Mouse (Mus musculus) hindbrain, embryonic 15.5 days (tissue): ENCODE measurements around the gene Grm1. TPM values are rescaled to one million over a fixed set of nuclear protein-coding genes. Genes with fewer than 3 reads are reported as not detected.
A peak's percentile ranks its signal among the peaks of the same experiment; 100 is the strongest.
"Not testable (repeated sequence)": the region's sequence is repeated elsewhere in the genome, so short reads cannot be mapped to it uniquely, and the experiment has no call there.

Source experiments
- ATAC-seq: fragments of 200-750 bp; cut with Nextera tagmentation; 2 replicates; pipeline ENCODE4 v1.8.0; 2017; ENCODE audit warnings: low read depth, moderate number of reproducible peaks, moderate TSS enrichment; ENCODE audit not compliant: low FRiP score
- H3K27ac ChIP-seq: fragments of 300-500 bp; sonication (generic); replicated peaks from 2 replicates; pipeline ENCODE4 v1.5.1; 2015; ENCODE audit warnings: mild to moderate bottlenecking, inconsistent platforms
- H3K27me3 ChIP-seq: fragments of 300-500 bp; sonication (generic); 2 replicates; pipeline ENCODE4 v1.6.1; 2015; ENCODE audit warnings: control low read depth, inconsistent platforms
- H3K36me3 ChIP-seq: fragments of 300-500 bp; sonication (generic); 2 replicates; pipeline ENCODE4 v1.6.1; 2015; ENCODE audit warnings: control low read depth, inconsistent platforms
- H3K4me1 ChIP-seq: fragments of 300-500 bp; sonication (generic); replicated peaks from 2 replicates; pipeline ENCODE4 v1.6.1; 2015; ENCODE audit warnings: control low read depth, inconsistent platforms
- H3K4me2 ChIP-seq: fragments of 300-500 bp; sonication (generic); 2 replicates; pipeline ENCODE4 v1.6.1; 2015; ENCODE audit warnings: moderate library complexity, mild to moderate bottlenecking, inconsistent platforms
- H3K4me3 ChIP-seq: fragments of 300-500 bp; sonication (generic); 2 replicates; pipeline ENCODE4 v1.5.1; 2015; ENCODE audit warnings: mild to moderate bottlenecking, inconsistent platforms
- H3K9ac ChIP-seq: fragments of 300-500 bp; sonication (generic); 2 replicates; pipeline ENCODE4 v1.6.1; 2015; ENCODE audit warnings: inconsistent platforms
- H3K9me3 ChIP-seq: fragments of 300-500 bp; sonication (generic); 2 replicates; pipeline ENCODE4 v1.6.1; 2016; ENCODE audit warnings: control low read depth, inconsistent platforms
- WGBS: fragments of 180-500 bp; shearing (Covaris S2); methylation state at CpG from one replicate; pipeline ENCODE4 v1.1.7; 2015; 5-methylcytosine and 5-hydroxymethylcytosine counted together
- polyA plus RNA-seq: library from polyadenylated mRNA; unstranded; fragments of >200 nt; fragmentation: Nextera tagmentation; extraction: Ambion mirVana; gene quantifications from 2 replicates; pipeline ENCODE4 v1.2.1, GENCODE M21; 2015

Grm1 gene
- polyA plus RNA-seq, 1 experiment from 2014 or later = 10.7 TPM

- not testable (repeated sequence) for H3K4me2 ChIP-seq, H3K27me3 ChIP-seq, H3K27ac ChIP-seq, ATAC-seq, H3K36me3 ChIP-seq, H3K9ac ChIP-seq, H3K4me3 ChIP-seq, H3K4me1 ChIP-seq, H3K9me3 ChIP-seq
- 62% methylated on average over 13 of the region's 13 CpGs for WGBS
Observed at GRCm38 (mm10) chr10:11045421-11045820, 36.7 kb downstream of the Grm1 start.

- ATAC-seq = no peak
Observed at GRCm38 (mm10) chr10:11044455-11045106, 37.6 kb downstream of the Grm1 start.

GRCm38 (mm10) chr10:11039323-11039722 lies 42.8 kb downstream of the Grm1 start:
- Histone ChIP-seq H3K4me3 (no peak overlapping the region), H3K27me3 (no peaks in the 10 kb centered on the region), H3K36me3 (no peaks in the 10 kb centered on the region), H3K9ac (no peak overlapping the region), H3K27ac (no peak overlapping the region), H3K4me1 (no peaks in the 10 kb centered on the region), H3K4me2 (no peak overlapping the region), H3K9me3 (no peaks in the 10 kb centered on the region)
- ATAC-seq = no peak

More at GRCm38 (mm10) chr10:11044455-11045106, 37.6 kb downstream of the Grm1 start:
- H3K4me1 ChIP-seq = no peaks in the 10 kb centered on the region
- no peak overlapping the region for H3K27ac ChIP-seq
- no peak overlapping the region for H3K4me3 ChIP-seq
- no peaks in the 10 kb centered on the region for H3K9me3 ChIP-seq
- H3K9ac ChIP-seq = no peak overlapping the region
- WGBS = 92% methylated on average over 1 of the region's 1 CpGs
- H3K4me2 ChIP-seq = no peak overlapping the region
- H3K36me3 ChIP-seq = no peaks in the 10 kb centered on the region
- H3K27me3 ChIP-seq = no peaks in the 10 kb centered on the region

GRCm38 (mm10) chr10:11032221-11032620 lies 49.9 kb downstream of the Grm1 start:
- Histone ChIP-seq H3K9me3 (no peaks in the 10 kb centered on the region), H3K9ac (no peak overlapping the region), H3K4me2 (no peak overlapping the region), H3K27ac (no peak overlapping the region), H3K27me3 (no peaks in the 10 kb centered on the region), H3K4me3 (no peak overlapping the region), H3K36me3 (no peaks in the 10 kb centered on the region), H3K4me1 (no peaks in the 10 kb centered on the region)
- ATAC-seq = no peak
- WGBS = 86% methylated on average over 2 of the region's 2 CpGs

GRCm38 (mm10) chr10:11025764-11026518 lies 56.2 kb downstream of the Grm1 start:
- no peaks in the 10 kb centered on the region for H3K9me3 ChIP-seq
- H3K27me3 ChIP-seq = no peaks in the 10 kb centered on the region
- peak; percentile 73 for ATAC-seq
- peak overlapping the region; percentile 35; the same call in 1 of the 2 replicates for H3K27ac ChIP-seq
- no peak overlapping the region for H3K4me2 ChIP-seq
- WGBS = 18% methylated on average over 6 of the region's 6 CpGs
- H3K36me3 ChIP-seq = no peaks in the 10 kb centered on the region
- no peak overlapping the region for H3K9ac ChIP-seq
- H3K4me1 ChIP-seq = peaks cover 9% of the 10 kb centered on the region; the same call in 1 of the 2 replicates
- H3K4me3 ChIP-seq = no peak overlapping the region

GRCm38 (mm10) chr10:11018970-11019531 lies 63.1 kb downstream of the Grm1 start:
- 77% methylated on average over 2 of the region's 2 CpGs for WGBS
- no peak overlapping the region for H3K27ac ChIP-seq

GRCm38 (mm10) chr10:11013653-11014052 lies 68.5 kb downstream of the Grm1 start:
- H3K4me3 ChIP-seq = no peak overlapping the region
- no peak overlapping the region for H3K4me2 ChIP-seq
- H3K9me3 ChIP-seq = no peaks in the 10 kb centered on the region
- no peak overlapping the region for H3K27ac ChIP-seq
- ATAC-seq = no peak
- no peaks in the 10 kb centered on the region for H3K4me1 ChIP-seq
- H3K9ac ChIP-seq = no peak overlapping the region
- no peaks in the 10 kb centered on the region for H3K27me3 ChIP-seq
- WGBS = 62% methylated on average over 3 of the region's 3 CpGs
- H3K36me3 ChIP-seq = no peaks in the 10 kb centered on the region

More at GRCm38 (mm10) chr10:11018970-11019531, 63.1 kb downstream of the Grm1 start:
- no peak for ATAC-seq
- Histone ChIP-seq H3K36me3 (no peaks in the 10 kb centered on the region), H3K9ac (no peak overlapping the region), H3K4me2 (no peak overlapping the region), H3K4me1 (no peaks in the 10 kb centered on the region), H3K9me3 (no peaks in the 10 kb centered on the region), H3K4me3 (no peak overlapping the region), H3K27me3 (no peaks in the 10 kb centered on the region)

- H3K27me3 ChIP-seq = no peaks in the 10 kb centered on the region
- no peak overlapping the region for H3K4me2 ChIP-seq
- no peak overlapping the region for H3K27ac ChIP-seq
- no peak overlapping the region for H3K9ac ChIP-seq
- no peaks in the 10 kb centered on the region for H3K9me3 ChIP-seq
- WGBS = 24% methylated on average over 1 of the region's 1 CpGs
- H3K36me3 ChIP-seq = no peaks in the 10 kb centered on the region
- no peaks in the 10 kb centered on the region for H3K4me1 ChIP-seq
- ATAC-seq = no peak
- H3K4me3 ChIP-seq = no peak overlapping the region
Observed at GRCm38 (mm10) chr10:10996766-10997165, 85.4 kb downstream of the Grm1 start.

GRCm38 (mm10) chr10:10991708-10992107 lies 90.4 kb downstream of the Grm1 start:
- H3K36me3 ChIP-seq = no peaks in the 10 kb centered on the region
- no peak overlapping the region for H3K9ac ChIP-seq
- ATAC-seq = no peak
- H3K4me2 ChIP-seq = no peak overlapping the region
- WGBS = 35% methylated on average over 3 of the region's 3 CpGs
- no peaks in the 10 kb centered on the region for H3K4me1 ChIP-seq
- no peak overlapping the region for H3K4me3 ChIP-seq
- H3K27me3 ChIP-seq = no peaks in the 10 kb centered on the region
- no peaks in the 10 kb centered on the region for H3K9me3 ChIP-seq
- no peak overlapping the region for H3K27ac ChIP-seq

- ATAC-seq = no peak
- Histone ChIP-seq H3K4me3 (no peak overlapping the region), H3K27ac (no peak overlapping the region), H3K9me3 (no peaks in the 10 kb centered on the region), H3K9ac (no peak overlapping the region), H3K4me1 (no peaks in the 10 kb centered on the region), H3K27me3 (no peaks in the 10 kb centered on the region), H3K36me3 (no peaks in the 10 kb centered on the region), H3K4me2 (no peak overlapping the region)
- WGBS = 67% methylated on average over 2 of the region's 2 CpGs
Observed at GRCm38 (mm10) chr10:10971311-10971710, 110.8 kb downstream of the Grm1 start.

- H3K4me3 ChIP-seq = no peak overlapping the region
- no peak overlapping the region for H3K9ac ChIP-seq
- H3K36me3 ChIP-seq = no peaks in the 10 kb centered on the region
- H3K4me2 ChIP-seq = no peak overlapping the region
- H3K4me1 ChIP-seq = no peaks in the 10 kb centered on the region
- no peak for ATAC-seq
- 0 out of 2 replicates have a peak, but pooled peaks cover 6% of the 10 kb centered on the region for H3K9me3 ChIP-seq
- 86% methylated on average over 6 of the region's 6 CpGs for WGBS
- H3K27me3 ChIP-seq = no peaks in the 10 kb centered on the region
- no peak overlapping the region for H3K27ac ChIP-seq
Observed at GRCm38 (mm10) chr10:10964490-10965150, 117.5 kb downstream of the Grm1 start.

GRCm38 (mm10) chr10:10950557-10950956 lies 131.6 kb downstream of the Grm1 start:
- Histone ChIP-seq H3K4me2 (no peak overlapping the region), H3K27ac (no peak overlapping the region), H3K27me3 (no peaks in the 10 kb centered on the region), H3K9me3 (no peaks in the 10 kb centered on the region), H3K4me1 (no peaks in the 10 kb centered on the region), H3K9ac (no peak overlapping the region), H3K4me3 (no peak overlapping the region), H3K36me3 (no peaks in the 10 kb centered on the region)
- no peak for ATAC-seq
- 91% methylated on average over 3 of the region's 3 CpGs for WGBS
